Mouse (Mus musculus) forebrain, embryonic 16.5 days (tissue): ENCODE measurements around the gene Gm11983. TPM values are rescaled to one million over a fixed set of nuclear protein-coding genes. Genes with fewer than 3 reads are reported as not detected.
"Not testable (repeated sequence)": the region's sequence is repeated elsewhere in the genome, so short reads cannot be mapped to it uniquely, and the experiment has no call there.

ENCODE experiments used
- ATAC-seq: fragments of 200-750 bp; cut with Nextera tagmentation; 2 replicates; pipeline ENCODE4 v1.8.0; 2017; ENCODE audit warnings: mild to moderate bottlenecking, moderate library complexity
- H3K27ac ChIP-seq: fragments of 300-500 bp; sonication (generic); 2 replicates; pipeline ENCODE4 v1.5.1; 2014; ENCODE audit warnings: low read length, control low read depth
- H3K27me3 ChIP-seq: fragments of 300-500 bp; sonication (generic); replicated peaks from 2 replicates; pipeline ENCODE4 v1.6.1; 2014; ENCODE audit warnings: low read length; ENCODE audit not compliant: control insufficient read depth, insufficient read depth
- H3K36me3 ChIP-seq: fragments of 300-500 bp; sonication (generic); 2 replicates; pipeline ENCODE4 v1.6.1; 2014; ENCODE audit not compliant: control insufficient read depth, insufficient read depth
- H3K4me1 ChIP-seq: fragments of 300-500 bp; sonication (generic); replicated peaks from 2 replicates; pipeline ENCODE4 v1.6.1; 2014; ENCODE audit warnings: low read length; ENCODE audit not compliant: control insufficient read depth, insufficient read depth
- H3K4me2 ChIP-seq: fragments of 300-500 bp; sonication (generic); 2 replicates; pipeline ENCODE4 v1.6.1; 2014; ENCODE audit warnings: mild to moderate bottlenecking, low read length, control low read depth
- H3K4me3 ChIP-seq: fragments of 300-500 bp; sonication (generic); replicated peaks from 2 replicates; pipeline ENCODE4 v1.5.1; 2014; ENCODE audit warnings: mild to moderate bottlenecking, low read length, control low read depth
- H3K9ac ChIP-seq: fragments of 300-500 bp; sonication (generic); replicated peaks from 2 replicates; pipeline ENCODE4 v1.6.1; 2014; ENCODE audit warnings: low read depth, low read length, control low read depth
- H3K9me3 ChIP-seq: fragments of 300-500 bp; sonication (generic); 2 replicates; pipeline ENCODE4 v1.6.1; 2016; ENCODE audit warnings: low read length; ENCODE audit not compliant: control insufficient read depth
- WGBS: fragments of 180-500 bp; shearing (Covaris S2); extraction: QIAGEN DNeasy Blood & Tissue Kit; methylation state at CpG from one replicate; pipeline ENCODE4 v1.1.7; 2014; 5-methylcytosine and 5-hydroxymethylcytosine counted together
- polyA plus RNA-seq: library from polyadenylated mRNA; unstranded; fragments of >200 nt; fragmentation: Nextera tagmentation; extraction: Ambion mirVana; gene quantifications from 2 replicates; pipeline ENCODE4 v1.2.1, GENCODE M21; 2015

Gm11983 gene
- polyA plus RNA-seq: not detected in 2 replicates

DNA sequence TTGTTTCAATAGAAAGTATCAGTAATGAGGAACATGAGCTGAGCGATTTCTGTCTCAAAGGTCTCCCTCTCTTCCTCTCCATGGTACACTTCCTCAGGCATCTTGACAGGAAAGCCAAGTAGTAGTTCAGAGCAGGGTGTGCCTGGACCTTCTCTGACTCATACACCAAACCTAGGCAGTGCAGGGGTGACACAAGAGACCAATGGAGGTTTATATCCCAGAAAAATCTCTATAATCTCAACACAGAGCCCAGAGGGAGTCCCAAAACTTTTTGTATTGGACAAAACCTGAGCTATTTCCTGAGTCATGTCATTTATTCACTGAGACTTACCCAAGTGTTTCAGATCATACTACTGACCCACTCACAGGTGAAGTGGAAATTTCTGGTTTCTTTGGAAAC is at the start of gene Gm11983:
Gm11983 (minus strand) TSS at position 101 of the 400 bp plus-strand sequence.
- H3K27me3 ChIP-seq: no peaks in the 10 kb centered on the region
- no peak within 1 kb of the TSS for H3K9ac ChIP-seq
- H3K4me2 ChIP-seq: no peak within 1 kb of the TSS
- no peaks in the 10 kb centered on the region for H3K9me3 ChIP-seq
- no peaks in the 10 kb centered on the region; the same call in 1 of the 2 replicates for H3K4me1 ChIP-seq
- no peaks in the 10 kb centered on the region for H3K36me3 ChIP-seq
- no peak for ATAC-seq
- H3K27ac ChIP-seq: no peak within 1 kb of the TSS
- no peak within 1 kb of the TSS for H3K4me3 ChIP-seq
- 96% methylated on average over 1 of the region's 1 CpGs for WGBS

DNA sequence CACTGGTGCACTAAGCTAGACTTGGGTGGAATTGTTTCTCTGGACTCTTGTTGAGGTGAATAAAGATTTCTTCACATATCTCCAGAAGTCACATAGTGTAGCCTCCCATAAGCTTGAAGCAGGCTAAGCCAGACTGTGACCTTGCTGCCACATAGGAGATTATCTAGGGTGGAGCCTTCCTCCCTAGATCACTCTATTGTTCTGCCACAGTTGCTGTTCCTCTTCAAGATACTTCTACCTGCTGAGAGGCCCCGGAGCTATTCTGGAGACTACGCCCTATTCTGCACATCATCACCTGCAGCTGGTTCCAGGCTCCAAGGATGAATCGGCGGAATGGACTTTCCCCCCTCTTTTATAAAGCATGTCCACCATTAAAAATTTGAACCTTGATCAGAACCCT is 45.6 kb upstream of the Gm11983 start:
- H3K4me2 ChIP-seq, H3K9ac ChIP-seq, H3K36me3 ChIP-seq, H3K27ac ChIP-seq, H3K27me3 ChIP-seq, H3K9me3 ChIP-seq, ATAC-seq, H3K4me1 ChIP-seq, H3K4me3 ChIP-seq: not testable (repeated sequence)
- 90% methylated on average over 4 of the region's 4 CpGs for WGBS

DNA sequence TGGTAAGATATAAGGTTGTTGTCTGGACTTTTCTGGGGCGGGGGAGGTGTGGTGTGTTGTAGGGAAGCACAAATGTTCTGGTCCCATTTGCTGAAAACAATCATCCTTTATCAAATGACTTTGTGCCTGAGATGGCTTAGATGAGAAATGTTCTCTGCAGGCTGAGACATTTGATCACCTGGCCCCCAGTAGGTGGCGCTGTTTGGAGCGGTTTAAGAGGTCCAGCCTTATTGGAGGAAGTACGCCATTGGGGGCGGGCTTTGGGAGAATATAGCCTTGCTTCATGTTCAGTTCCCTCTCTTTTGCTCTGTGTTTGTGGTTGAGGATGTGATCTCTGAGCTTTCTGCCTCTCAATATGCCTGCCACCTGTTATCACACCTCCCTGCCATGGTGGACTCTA is 44.2 kb upstream of the Gm11983 start:
- WGBS: 55% methylated on average over 5 of the region's 5 CpGs
- H3K4me2 ChIP-seq: no peak overlapping the region
- no peak for ATAC-seq
- no peaks in the 10 kb centered on the region for H3K9me3 ChIP-seq
- no peak overlapping the region for H3K9ac ChIP-seq
- H3K36me3 ChIP-seq: no peaks in the 10 kb centered on the region
- no peaks in the 10 kb centered on the region for H3K4me1 ChIP-seq
- H3K27ac ChIP-seq: no peak overlapping the region
- no peaks in the 10 kb centered on the region for H3K27me3 ChIP-seq
- no peak overlapping the region for H3K4me3 ChIP-seq

DNA sequence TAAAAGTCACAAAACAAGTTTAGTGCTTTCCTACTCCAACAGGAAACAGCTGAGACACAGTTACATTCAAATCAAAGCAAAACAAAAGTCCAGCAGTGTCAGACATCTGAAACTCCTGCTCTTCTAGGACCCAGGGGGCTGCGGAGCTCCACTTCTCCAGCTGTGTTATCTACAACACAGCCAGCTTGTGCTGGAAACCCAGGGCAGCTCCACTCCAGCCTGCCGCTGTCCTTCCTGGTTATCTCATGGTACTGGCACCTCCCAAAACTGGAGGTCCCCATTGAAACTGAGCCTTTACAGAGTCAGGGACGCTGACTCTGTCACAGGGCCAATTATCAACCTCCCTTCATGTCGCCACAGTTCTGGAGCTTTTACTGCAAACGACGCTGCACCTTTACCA is 40.3 kb upstream of the Gm11983 start:
- ATAC-seq: no peak
- Histone ChIP-seq H3K9ac (no peak overlapping the region), H3K9me3 (no peaks in the 10 kb centered on the region), H3K27ac (no peak overlapping the region), H3K4me1 (no peaks in the 10 kb centered on the region), H3K4me3 (no peak overlapping the region), H3K36me3 (no peaks in the 10 kb centered on the region), H3K27me3 (no peaks in the 10 kb centered on the region), H3K4me2 (no peak overlapping the region)
- 76% methylated on average over 6 of the region's 6 CpGs for WGBS

DNA sequence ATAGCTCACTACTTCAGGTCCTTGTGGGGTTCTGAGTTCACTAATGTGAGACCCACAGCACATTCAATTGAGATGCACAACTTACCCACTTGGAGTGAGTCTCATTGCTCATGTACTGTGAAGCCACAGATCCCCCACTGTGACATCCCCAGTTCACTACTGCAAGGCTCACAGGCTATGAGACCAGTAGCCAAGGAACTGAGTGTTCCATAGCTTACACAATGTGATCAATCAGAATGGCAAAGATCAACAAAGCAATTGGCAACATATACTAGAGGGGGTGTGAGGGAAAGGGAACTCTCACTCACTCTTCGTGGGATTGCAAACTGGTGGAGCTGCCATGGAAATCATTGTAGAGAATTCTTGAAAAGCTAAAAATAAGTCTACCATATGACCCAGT is 33.5 kb upstream of the Gm11983 start:
- Histone ChIP-seq H3K27me3 (no peaks in the 10 kb centered on the region), H3K4me3 (no peak overlapping the region), H3K27ac (no peak overlapping the region), H3K9me3 (no peaks in the 10 kb centered on the region), H3K9ac (no peak overlapping the region), H3K4me2 (no peak overlapping the region), H3K4me1 (no peaks in the 10 kb centered on the region), H3K36me3 (no peaks in the 10 kb centered on the region)
- no peak for ATAC-seq
- WGBS: 92% methylated on average over 1 of the region's 1 CpGs

DNA sequence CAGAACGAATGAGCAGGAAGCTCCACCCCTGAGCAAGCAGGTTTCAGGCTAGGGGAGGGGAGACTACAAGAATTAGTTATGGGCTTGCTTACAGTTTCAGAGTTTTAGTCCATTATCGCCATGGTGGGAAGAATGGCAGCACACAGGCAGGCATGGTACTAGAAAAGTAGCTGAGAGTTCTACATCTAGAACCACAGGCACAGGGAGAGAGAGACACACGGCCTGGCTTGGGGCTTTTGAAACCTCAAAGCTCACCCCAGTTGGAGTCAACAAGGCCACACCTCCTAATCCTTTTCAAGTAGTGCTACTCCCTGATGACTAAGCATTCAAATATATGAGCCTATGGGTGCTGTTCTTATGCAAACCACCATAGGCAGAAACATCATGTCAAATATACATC is 28.1 kb upstream of the Gm11983 start:
- no peak for ATAC-seq
- WGBS: 87% methylated on average over 3 of the region's 3 CpGs
- no peak overlapping the region for H3K4me3 ChIP-seq
- no peak overlapping the region for H3K4me2 ChIP-seq
- H3K9me3 ChIP-seq: no peaks in the 10 kb centered on the region
- peaks cover 9% of the 10 kb centered on the region; the same call in 1 of the 2 replicates for H3K4me1 ChIP-seq
- no peaks in the 10 kb centered on the region for H3K27me3 ChIP-seq
- no peak overlapping the region for H3K27ac ChIP-seq
- no peaks in the 10 kb centered on the region for H3K36me3 ChIP-seq
- no peak overlapping the region for H3K9ac ChIP-seq

DNA sequence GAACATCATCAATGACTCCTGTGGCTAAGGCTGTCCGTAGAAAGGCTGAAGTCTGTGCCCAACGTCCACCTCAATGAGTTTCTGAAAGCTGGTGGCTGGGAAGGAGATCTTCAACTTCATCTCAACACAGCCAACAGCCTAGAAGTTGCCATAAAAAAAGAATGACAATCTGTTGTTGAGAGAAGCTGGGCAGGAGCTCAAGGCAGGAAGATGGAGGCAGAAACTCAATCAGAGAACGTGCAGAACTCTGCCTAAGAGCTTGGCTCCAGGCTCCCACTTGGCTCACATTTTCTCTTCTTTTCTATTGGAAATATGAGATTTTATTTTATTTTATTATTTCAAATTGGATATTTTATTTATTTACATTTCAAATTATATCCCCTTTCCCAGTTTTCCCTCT is 24.7 kb upstream of the Gm11983 start:
- Histone ChIP-seq H3K36me3 (no peaks in the 10 kb centered on the region), H3K9ac (no peak overlapping the region), H3K27me3 (no peaks in the 10 kb centered on the region), H3K9me3 (no peaks in the 10 kb centered on the region), H3K27ac (no peak overlapping the region), H3K4me2 (no peak overlapping the region), H3K4me3 (no peak overlapping the region), H3K4me1 (peaks cover 16% of the 10 kb centered on the region)
- 74% methylated on average over 3 of the region's 3 CpGs for WGBS
- no peak for ATAC-seq

DNA sequence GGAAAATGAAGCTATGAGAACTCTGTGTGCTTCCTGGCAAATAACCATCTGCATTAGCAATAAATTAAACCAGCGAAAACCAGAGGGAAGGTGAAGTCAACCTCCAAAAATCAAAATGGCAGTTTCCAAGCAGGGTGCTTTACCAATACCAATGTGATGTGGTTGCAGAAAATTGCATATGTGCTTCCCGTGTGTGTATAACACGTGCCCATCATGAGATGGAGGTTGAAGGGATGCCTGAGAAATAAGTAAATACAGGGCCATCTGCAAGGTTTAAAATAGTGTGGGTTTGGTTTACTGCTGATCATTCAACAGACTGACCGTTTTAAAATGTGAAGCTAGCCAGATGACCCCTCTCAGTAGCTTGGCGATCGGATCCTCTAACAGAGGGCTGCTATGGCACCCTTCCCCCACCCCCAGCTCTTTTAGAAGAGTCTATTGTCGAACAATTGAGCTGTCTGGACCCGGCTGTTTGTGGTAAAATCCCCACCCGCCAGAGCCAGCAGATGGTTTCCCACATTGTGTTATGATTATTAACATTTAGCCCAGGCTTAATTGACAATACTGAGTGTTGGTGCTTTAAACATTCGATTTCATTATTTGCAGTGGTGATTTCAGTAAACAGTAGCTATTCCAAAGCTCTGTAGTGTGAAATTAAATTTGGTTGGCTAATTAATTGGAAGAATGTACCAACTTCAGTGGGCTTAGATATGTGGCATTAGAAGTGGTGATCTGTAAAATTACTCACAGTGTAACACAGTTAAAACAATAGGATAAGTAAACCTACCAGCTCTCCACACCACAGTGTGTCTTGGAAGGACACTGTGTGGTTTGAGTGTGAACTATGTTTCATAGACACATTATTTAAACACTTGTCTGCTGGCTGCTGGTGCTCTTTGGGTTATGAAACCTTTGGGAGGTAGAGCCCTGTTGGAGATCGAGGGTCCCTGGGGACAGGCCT is 22.7 kb upstream of the Gm11983 start:
- H3K27me3 ChIP-seq: no peaks in the 10 kb centered on the region
- peak overlapping the region; percentile 19; the same call in 1 of the 2 replicates for H3K4me2 ChIP-seq
- WGBS: 14% methylated on average over 11 of the region's 11 CpGs
- no peak overlapping the region for H3K9ac ChIP-seq
- no peaks in the 10 kb centered on the region for H3K9me3 ChIP-seq
- H3K36me3 ChIP-seq: no peaks in the 10 kb centered on the region
- ATAC-seq: peak; percentile 91
- H3K4me3 ChIP-seq: no peak overlapping the region
- H3K4me1 ChIP-seq: peaks cover 16% of the 10 kb centered on the region
- H3K27ac ChIP-seq: 0 out of 2 replicates have a peak overlapping the region, but pooled peaks have one; percentile 12

DNA sequence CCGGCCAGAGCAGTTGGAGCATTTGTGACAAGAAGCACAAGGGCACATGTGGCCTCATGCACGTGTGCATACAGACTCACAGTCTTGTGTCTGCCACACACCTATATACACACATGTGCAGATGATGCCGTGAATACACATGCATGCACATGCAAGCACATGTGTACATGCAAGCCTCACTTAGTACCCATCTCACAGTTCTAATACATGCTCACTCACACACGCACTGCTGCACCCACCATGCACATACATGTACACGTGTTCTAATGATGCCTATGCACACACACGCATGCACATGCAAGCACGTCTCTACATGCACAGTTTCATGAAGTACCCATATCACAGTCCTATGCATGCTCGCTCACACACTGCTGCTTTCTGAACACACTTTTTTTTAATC is 21.6 kb upstream of the Gm11983 start:
- H3K4me3 ChIP-seq: no peak overlapping the region
- no peak overlapping the region for H3K4me2 ChIP-seq
- H3K4me1 ChIP-seq: peaks cover 16% of the 10 kb centered on the region
- no peak overlapping the region for H3K9ac ChIP-seq
- 91% methylated on average over 8 of the region's 8 CpGs for WGBS
- H3K27me3 ChIP-seq: no peaks in the 10 kb centered on the region
- H3K9me3 ChIP-seq: no peaks in the 10 kb centered on the region
- H3K27ac ChIP-seq: no peak overlapping the region
- ATAC-seq: no peak
- no peaks in the 10 kb centered on the region for H3K36me3 ChIP-seq
